Mouse (Mus musculus): ENCODE data around the gene Igsf3.
A peak's percentile ranks its signal among the peaks of the same experiment; 100 is the strongest.
"Not testable (repeated sequence)": the region's sequence is repeated elsewhere in the genome, so short reads cannot be mapped to it uniquely, and the experiment has no call there.

The Igsf3 gene

DNA sequence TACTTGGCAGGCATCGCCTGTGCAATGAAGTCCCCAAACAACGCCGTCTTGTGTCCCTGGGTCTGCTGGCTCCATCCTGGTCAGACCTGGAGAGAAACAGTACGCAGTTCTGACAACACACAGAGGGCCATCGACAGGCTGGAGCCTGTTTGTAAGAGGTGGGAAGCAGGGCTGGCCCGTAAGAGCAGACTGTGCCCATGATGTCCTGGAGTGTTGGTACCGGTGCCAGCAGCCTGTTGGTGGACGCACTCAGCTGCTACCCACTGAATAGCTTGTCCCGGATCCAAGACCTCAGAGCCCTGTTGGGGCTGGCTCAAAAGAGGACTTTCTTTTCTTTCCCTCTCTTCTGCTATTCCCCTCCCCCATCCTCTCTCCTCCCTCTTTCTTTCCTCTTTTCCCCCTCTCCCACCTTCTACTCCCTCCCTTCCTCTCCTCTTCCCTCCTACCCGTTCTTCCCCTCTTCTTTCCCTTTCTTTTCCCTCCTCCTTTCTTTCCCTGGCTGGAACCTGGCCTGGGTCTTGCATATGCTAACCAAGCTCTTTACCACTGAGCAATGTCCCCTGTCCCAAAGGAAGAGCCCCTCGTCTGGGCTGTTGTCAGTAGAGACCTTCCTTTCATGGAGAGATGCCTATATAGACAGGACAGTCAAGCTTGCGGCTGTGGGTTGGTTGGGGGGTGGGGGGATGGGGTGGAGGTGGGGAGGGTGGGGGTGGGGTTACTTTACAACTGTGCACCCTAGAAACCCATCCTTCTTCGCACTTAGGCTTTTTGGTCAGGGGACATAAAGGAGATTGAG lies 27.9 kb downstream of the Igsf3 start:
- no peak for DNase-seq (ENCODE audit: low spot score in 2 of 2)

GRCm38 (mm10) chr3:101405495-101405894 lies 28.6 kb downstream of the Igsf3 start:
- DNase-seq (ENCODE audit: low spot score in 2 of 2): no peak

DNA sequence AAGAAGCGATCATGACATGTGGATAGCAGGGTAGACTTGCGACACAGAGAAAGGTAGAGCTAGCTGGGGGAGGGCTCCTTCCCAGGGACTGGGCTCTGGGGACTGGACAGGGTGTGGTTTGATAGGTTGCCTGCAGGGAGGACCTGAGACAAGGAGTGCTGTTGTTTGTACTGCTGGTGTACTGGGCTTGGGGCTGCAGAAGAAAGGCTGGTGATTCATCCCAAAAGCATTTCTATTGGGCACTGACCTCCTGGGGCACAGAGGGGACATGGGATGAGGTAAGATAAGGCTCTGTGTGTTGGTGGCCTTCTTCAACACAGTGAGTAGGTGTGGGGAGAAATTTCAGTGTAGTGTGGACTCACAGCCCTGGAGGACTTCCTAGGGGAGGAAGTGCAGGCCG lies 29.2 kb downstream of the Igsf3 start:
- DNase-seq (ENCODE audit: low spot score in 2 of 2): no peak

DNA sequence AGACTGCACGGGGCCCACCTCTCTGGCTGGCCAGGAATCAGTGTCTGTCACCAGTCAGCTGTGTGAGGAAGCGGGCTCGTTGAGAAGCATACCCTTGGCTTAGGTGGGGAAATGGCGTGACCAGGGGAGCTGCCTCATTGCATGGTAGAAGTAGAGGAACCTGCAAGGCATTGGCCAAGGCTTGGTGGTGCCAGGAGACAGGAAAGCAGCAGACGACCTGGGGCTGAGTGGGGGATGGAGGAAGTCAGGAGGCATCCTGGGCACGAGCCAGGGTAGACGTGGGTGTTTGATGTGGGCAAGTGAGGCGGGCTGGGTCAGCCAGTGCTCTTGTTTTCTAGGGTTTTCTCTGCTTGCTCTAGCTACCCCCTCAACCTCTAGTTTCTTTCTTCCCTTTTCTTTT lies 30.7 kb downstream of the Igsf3 start:
- DNase-seq (ENCODE audit: low spot score in 2 of 2): peak; percentile 3 to 30

GRCm38 (mm10) chr3:101408953-101409750 lies 32.3 kb downstream of the Igsf3 start:
- DNase-seq (ENCODE audit: low spot score in 2 of 2): no peak

DNA sequence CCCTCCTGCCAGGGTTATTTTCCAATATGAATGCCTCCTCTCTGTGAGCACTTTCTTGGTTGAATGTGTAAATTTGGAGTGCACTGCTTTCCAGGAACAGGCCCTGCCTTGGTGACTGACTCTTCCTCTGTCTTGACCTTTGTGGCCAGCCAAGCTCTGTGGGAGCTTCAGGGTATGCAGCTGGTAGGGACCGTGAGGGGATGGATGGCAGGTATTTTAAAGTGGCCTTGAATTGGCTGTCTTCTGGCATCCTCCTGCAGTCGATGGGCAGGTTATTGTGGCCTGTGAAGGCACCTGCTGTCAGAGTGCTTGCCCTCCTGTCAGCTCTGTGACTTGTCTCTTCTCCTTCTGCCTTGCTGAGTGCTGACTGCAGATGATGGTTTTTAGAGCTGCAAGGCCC lies 33.3 kb downstream of the Igsf3 start:
- DNase-seq (ENCODE audit: low spot score in 2 of 2): no peak

DNA sequence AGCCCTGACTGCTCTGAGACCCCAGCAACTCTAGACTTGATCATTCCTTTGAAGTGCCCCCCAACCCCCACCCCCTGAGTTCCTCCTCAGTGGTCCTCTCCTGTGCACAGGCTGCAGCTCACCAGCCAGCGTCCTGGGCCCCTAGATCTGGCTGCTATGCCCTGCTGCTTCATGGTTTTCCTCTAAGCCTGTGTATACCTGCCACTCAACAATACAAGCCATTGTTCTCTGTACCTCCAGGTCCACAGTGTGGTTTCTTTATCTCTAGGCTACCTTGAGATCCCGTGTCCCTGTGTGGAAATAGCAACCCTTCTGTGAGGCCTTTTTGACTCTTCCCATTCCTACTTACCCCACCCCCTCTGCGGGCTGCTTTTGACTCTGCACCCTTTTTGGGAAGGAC lies 33.9 kb downstream of the Igsf3 start:
- no peak for DNase-seq (ENCODE audit: low spot score in 2 of 2)

DNA sequence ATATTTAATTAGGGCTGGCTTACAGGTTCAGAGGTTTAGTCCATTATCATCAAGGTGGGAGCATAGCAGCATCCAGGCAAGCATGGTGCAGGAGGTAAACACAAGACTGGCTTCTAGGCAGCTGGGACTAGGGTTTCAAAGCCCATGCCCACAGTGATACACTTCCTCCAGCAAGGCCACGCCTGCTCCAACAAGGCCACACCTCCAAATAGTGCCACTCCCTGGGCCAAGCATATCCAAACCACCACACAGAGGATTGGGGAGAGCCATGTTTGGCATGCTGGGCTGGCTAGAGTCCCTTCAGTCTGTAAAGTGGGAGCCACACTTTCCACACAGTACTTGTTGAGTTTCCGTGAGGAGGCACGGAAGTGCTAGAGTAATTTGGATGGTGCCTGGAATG lies 34.7 kb downstream of the Igsf3 start:
- no peak for DNase-seq (ENCODE audit: low spot score in 2 of 2)

GRCm38 (mm10) chr3:101412115-101412514 lies 35.2 kb downstream of the Igsf3 start:
- no peak for DNase-seq (ENCODE audit: low spot score in 2 of 2)

GRCm38 (mm10) chr3:101413013-101413412 lies 36.1 kb downstream of the Igsf3 start:
- DNase-seq (ENCODE audit: low spot score in 2 of 2): not testable (repeated sequence)

GRCm38 (mm10) chr3:101418740-101419652 lies 42.1 kb downstream of the Igsf3 start:
- no peak for DNase-seq (ENCODE audit: low spot score in 2 of 2)

DNA sequence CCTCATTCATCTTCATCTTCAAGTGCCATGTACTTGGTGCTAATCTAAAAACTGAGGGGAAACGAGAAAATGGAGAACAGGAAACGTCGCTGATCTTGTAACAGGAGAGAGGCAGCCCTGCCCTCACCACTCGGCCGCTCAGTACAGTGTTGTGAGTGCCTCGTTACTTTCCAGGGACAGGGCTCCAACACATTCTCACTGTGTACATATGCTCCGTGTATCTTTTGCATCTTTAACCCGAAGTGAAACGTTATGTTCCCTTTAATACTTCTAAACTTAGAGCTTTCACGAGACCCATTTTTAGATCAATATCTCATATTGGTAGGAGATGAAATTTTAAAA lies 42.7 kb downstream of the Igsf3 start:
- no peak for DNase-seq (ENCODE audit: low spot score in 2 of 2)

- DNase-seq (ENCODE audit: low spot score in 2 of 2): no peak
These were observed 46.3 kb downstream of the Igsf3 start for GRCm38 (mm10) chr3:101423188-101423587.

- DNase-seq (ENCODE audit: low spot score in 2 of 2): no peak
These were observed 47.5 kb downstream of the Igsf3 start for GRCm38 (mm10) chr3:101424295-101424885.

- no peak for DNase-seq (ENCODE audit: low spot score in 2 of 2)
These were observed 53.3 kb downstream of the Igsf3 start for GRCm38 (mm10) chr3:101429982-101430754.

GRCm38 (mm10) chr3:101430755-101431115 lies 53.9 kb downstream of the Igsf3 start:
- DNase-seq (ENCODE audit: low spot score in 2 of 2): no peak

- no peak for DNase-seq (ENCODE audit: low spot score in 2 of 2)
These were observed 58.8 kb downstream of the Igsf3 start for GRCm38 (mm10) chr3:101435672-101436071.

DNA sequence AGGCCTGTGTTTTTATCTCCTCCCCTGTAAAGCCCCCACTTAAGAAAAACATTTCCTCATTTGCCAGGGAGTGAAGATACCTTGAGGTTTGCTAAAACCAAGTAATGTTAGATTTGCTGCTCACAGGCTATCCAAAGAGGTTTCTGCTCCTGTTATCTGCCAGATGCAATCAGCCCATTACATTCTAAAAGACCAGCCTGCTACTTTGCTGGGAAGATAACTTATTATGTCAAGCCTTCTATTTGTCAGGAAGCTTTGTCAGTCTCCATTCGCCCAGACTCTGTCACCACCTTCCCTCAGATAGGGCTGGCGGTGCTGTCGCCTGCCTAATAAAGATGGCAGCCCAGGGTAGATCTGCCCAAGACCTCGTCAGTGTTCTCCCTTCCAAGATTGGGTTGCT lies 59.6 kb downstream of the Igsf3 start:
- DNase-seq (ENCODE audit: low spot score in 2 of 2): no peak

GRCm38 (mm10) chr3:101437021-101437563 lies 60.2 kb downstream of the Igsf3 start:
- DNase-seq (ENCODE audit: low spot score in 2 of 2): no peak

DNA sequence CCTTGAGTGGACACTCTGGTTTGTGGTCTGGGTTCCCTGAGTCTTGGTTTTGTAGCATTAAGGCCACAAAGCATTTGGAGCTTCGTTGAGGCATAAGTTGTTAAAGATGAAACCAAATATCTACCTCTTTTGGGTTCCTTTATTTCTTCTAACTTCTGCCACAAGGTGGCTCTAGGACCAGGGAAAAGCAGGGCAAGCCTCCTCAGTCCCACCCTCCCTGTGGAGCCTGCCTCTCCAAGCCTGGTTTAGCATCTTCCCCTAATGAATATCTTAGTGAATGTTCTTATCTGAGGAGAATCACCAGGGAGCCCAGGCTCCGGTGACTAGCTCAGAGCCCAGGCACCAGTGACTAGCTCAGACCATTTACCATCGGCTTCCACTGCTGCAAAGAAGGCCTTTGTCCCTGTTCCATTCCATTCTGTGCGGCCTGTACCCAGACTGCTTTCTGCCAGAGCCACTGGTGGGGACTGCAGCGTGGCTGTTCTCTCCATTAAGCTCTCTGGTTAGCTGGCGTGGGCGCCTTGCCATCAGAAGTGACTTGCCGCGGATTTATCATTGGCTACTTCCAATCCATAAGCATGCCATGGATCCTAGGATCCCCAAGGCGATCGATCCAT lies 66.5 kb downstream of the Igsf3 start:
- no peak for DNase-seq (ENCODE audit: low spot score in 2 of 2)
